ENCODE assay signal across 22 mouse cellular contexts in the genomic region with DNA sequence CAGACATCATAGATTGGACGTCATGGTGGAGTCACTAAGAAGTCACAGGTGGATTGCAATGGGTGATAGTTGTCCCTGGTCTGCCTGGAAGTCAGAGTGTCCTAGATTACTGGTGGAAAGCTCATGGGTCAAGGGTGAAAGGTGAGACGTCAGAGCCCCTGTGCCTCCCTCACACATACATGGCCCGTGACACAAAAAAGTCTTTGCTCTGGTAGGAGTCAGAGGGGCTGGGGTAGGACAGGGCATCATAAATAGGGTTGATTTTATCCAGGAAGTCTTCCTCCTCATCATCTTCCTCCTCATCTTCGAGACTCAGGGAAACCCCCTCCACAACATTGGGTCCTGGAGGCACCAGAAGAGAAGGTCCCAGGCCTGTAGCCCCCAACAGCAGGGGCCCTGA. TPM values are rescaled to one million over a fixed set of nuclear protein-coding genes. Genes with fewer than 3 reads are reported as not detected.
"Had no signal": no experiment of that assay in that cellular context is flagged by ENCODE, and none has a peak within 500 bp of the region (broad histone marks: within the 10 kb centered on the region; RNA-seq: fewer than 3 reads in every experiment).

No protein-coding gene starts in this region.

- H3K27me3 ChIP-seq: limb, embryonic 12.5 days; limb, embryonic 15.5 days; lung, embryonic 15.5 days; neural tube, embryonic 12.5 days; neural tube, embryonic 15.5 days had no signal

- H3K4me3 ChIP-seq: limb, embryonic 12.5 days; limb, embryonic 15.5 days; neural tube, embryonic 12.5 days had no signal

- H3K9ac ChIP-seq: limb, embryonic 12.5 days; limb, embryonic 15.5 days; liver, embryonic 14.5 days; lung, embryonic 15.5 days had no signal

- DNase-seq: kidney, adult 9 months; kidney, postnatal 14 days; kidney, postnatal 4 days; left cerebral cortex, postnatal 4 days; lung, adult 18-20 months; lung, postnatal 10 days; lung, postnatal 36 days; midbrain, embryonic 14.5 days; right cerebral cortex, adult 18-20 months; right cerebral cortex, postnatal 14 days; right cerebral cortex, postnatal 4 days; thymus, adult 2 months; thymus, postnatal 14 days; thymus, postnatal 4 days had no signal

- H3K27ac ChIP-seq: liver, embryonic 14.5 days; stomach, postnatal 0 days had no signal

- H3K9me3 ChIP-seq: neural tube, embryonic 15.5 days had no signal

RNA-seq across cellular contexts. Expression of a gene that starts 36.1 kb away (rescaled TPM):
- polyA plus RNA-seq: limb, embryonic 12.5 days; midbrain, embryonic 11.5 days; midbrain, embryonic 14.5 days; neural tube, embryonic 12.5 days had no signal
